ENCODE assay signal across 8 mouse cellular contexts in the genomic region with DNA sequence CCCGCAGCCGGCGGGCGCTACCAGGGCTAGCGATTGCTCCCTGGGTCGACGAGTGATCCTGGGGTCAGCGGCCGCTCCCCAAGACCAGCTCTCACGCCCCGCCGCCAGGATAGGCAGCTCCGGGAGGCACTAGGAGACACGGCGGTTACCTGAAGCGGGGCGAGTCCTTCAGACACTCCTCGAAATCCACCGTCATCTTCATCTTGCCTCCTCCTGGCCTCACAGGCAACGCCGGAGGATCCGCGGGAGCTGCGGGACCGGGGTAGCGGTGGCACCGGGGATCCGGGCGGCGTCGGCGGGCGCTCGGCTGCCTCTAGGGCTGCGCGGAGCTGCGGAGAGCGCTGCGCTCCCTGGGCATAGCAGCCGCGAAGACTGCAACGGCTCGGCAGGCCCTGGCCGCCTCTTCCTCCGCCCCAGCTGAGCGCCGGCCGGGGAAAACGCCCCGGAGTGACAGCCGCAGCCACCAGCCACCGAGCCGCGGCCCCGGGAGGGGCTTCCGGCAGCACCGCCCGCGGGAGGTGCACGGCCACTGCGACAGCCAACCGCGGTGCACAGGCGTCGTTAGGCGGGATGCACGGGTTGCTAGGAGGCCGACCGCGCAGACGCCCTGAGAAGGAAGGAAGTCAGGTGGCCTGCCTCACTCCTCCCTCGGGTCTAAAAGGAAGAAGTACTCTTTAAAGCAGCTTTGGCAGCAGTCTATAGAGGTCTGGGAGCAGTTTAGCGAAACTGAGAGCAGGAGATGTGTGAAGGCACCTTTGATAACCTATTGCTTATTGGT. TPM values are rescaled to one million over a fixed set of nuclear protein-coding genes. Genes with fewer than 3 reads are reported as not detected.
DNase-seq lines count a peak whose midpoint lies in the region; ATAC-seq lines count a peak whose summit lies in the region.

A gene (minus strand): TSS at position 456 of the 778 bp plus-strand sequence.

- intact Hi-C loops in gastrocnemius, postnatal 14 days (cut with DNase I; ENCODE audit: low total_unique reads): no loop called here
- intact Hi-C loops in left cerebral cortex, postnatal 10 days (cut with DNase I): loop anchor here (5.0 kb wide), 1 partner anchor 71 kb away; no protein-coding TSS in a partner anchor

- ATAC-seq in inflammation-experienced regulatory T-cells, adult 6 months: peak; percentile 96
- peak; percentile 99 for ATAC-seq in megakaryocyte-erythroid progenitor cell, adult 5-6 weeks (replicated peaks; ENCODE audit: low FRiP score, low TSS enrichment, poor library complexity, severe bottlenecking)

- DNase-seq in adrenal gland, adult (ENCODE audit: inconsistent age in 2 of 2, low spot score in 1 of 2): peak; percentile 99
- peak; percentile 97 for DNase-seq in embryo, embryonic 10.5 days (ENCODE audit: low spot score)
- peak; percentile 98 for DNase-seq in gastrocnemius, postnatal 14 days
- DNase-seq in left cerebral cortex, postnatal 10 days (ENCODE audit: extremely low spot score in 1 of 2, low spot score in 2 of 2): peak; percentile 97 to 99
- peak; percentile 99 for DNase-seq in right cerebral cortex, postnatal 25 days
- DNase-seq in urinary bladder, postnatal 4 days (ENCODE audit: low spot score in 2 of 2): peak; percentile 97 to 99

RNA-seq across cellular contexts. Expression of the gene that starts here (rescaled TPM):
- total RNA-seq in gastrocnemius, postnatal 14 days (2021): 10 to 100 TPM; 16.9 to 17.7 TPM
- 10 to 100 TPM; 10.7 to 13.1 (median 11.1) TPM for polyA plus RNA-seq in inflammation-experienced regulatory T-cells, adult 6 months (2017; shearing (Covaris generic))
- total RNA-seq in left cerebral cortex, postnatal 10 days (2021): 10 to 100 TPM; 74.9 to 80.1 TPM
- total RNA-seq in megakaryocyte-erythroid progenitor cell, adult 5-6 weeks (2014; fragmentation: Nextera tagmentation): 9.6 and 16.2 TPM in 2 replicates
- 17.4 and 21.7 TPM in 2 replicates for total RNA-seq in megakaryocyte-erythroid progenitor cell, adult 5-6 weeks (2017)

Comparison
In these comparisons a context has a peak if more than half of its experiments do, and no peak if none do; other contexts are left out.
1. Peak in every context shown above with its lines: DNase-seq and ATAC-seq.